Mouse (Mus musculus): ENCODE measurements around the gene Fam189a1. TPM values are rescaled to one million over a fixed set of nuclear protein-coding genes. Genes with fewer than 3 reads are reported as not detected.

The Fam189a1 gene
- total and polyA plus RNA-seq, 3 experiments = 0.10 TPM; not detected in 2

DNA sequence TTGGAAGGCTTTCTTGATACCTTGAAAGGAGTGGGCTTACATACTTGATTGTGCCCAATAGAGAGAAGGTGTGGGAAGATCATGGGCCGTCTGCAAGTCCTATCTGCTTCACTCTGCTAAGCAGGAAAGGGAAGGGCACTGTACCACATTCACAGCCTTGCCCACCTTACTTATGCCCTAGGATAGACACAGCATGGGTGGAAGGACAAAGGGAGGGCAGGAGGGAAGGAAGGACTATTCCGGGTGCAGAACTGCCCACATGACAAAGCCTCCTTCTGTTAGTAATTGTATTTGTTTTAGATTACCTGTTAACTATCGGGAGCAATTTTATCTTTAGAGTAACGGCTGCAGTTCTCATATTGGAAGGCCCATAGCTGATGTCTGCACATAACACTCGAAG lies 108.7 kb downstream of the Fam189a1 start:
- Histone ChIP-seq H3K9ac (ENCODE audit: insufficient read depth, low read depth) (no peak overlapping the region), H3K27me3 (replicated peaks) (peaks cover 3% of the 10 kb centered on the region), H3K27ac (ENCODE audit: insufficient read depth, low read depth) (no peak overlapping the region), H3K79me2 (replicated peaks; ENCODE audit: control insufficient read depth, extremely low read depth, insufficient read depth, poor library complexity, severe bottlenecking) (no peaks in the 10 kb centered on the region), H3K36me3 (replicated peaks in 1 of 2; ENCODE audit: control insufficient read depth in 1 of 2, insufficient read depth in 1 of 2, low read length in 1 of 2) (no peaks in the 10 kb centered on the region), H3K4me2 (ENCODE audit: insufficient read depth, low read depth, poor library complexity, severe bottlenecking) (no peak overlapping the region), H3K4me1 (ENCODE audit: control insufficient read depth in 1 of 2, insufficient read depth in 2 of 2) (no peaks in the 10 kb centered on the region), H3K9me3 (replicated peaks; ENCODE audit: low read length) (peaks cover 41% of the 10 kb centered on the region), H3K4me3 (replicated peaks in 1 of 3; ENCODE audit: low read depth in 2 of 3, low read length in 2 of 3, poor library complexity in 1 of 3) (no peak overlapping the region)
- no peak for TF ChIP-seq ZKSCAN1 (IDR thresholded peaks at IDR 0.05; ENCODE audit: borderline replicate concordance, low read depth, low read length)
- TF ChIP-seq MAX (IDR thresholded peaks at IDR 0.05; ENCODE audit: low read length) = no peak
- TF ChIP-seq ZNF384 (IDR thresholded peaks at IDR 0.05; ENCODE audit: low read depth, low read length) = no peak
- no peak for TF ChIP-seq POLR2A (IDR thresholded peaks at IDR 0.05; ENCODE audit: low read depth, low read length)
- no peak for TF ChIP-seq GABPA (IDR thresholded peaks at IDR 0.05; ENCODE audit: insufficient replicate concordance, low read depth, low read length)
- TF ChIP-seq RAD21 (IDR thresholded peaks at IDR 0.05; ENCODE audit: low read depth, low read length) = no peak
- TF ChIP-seq KAT2A (IDR thresholded peaks at IDR 0.05; ENCODE audit: insufficient replicate concordance, low read length) = no peak
- no peak for TF ChIP-seq SIN3A (IDR thresholded peaks at IDR 0.05; ENCODE audit: low read length)
- dilution Hi-C loops (cut with MboI; ENCODE audit: extremely low pct_ligation_motif_present, extremely low pct_unique_long_range_greater_than_20kb, low sequenced_read_pairs) (no loop called here), in situ Hi-C loops (cut with MboI; ENCODE audit: low pct_ligation_motif_present, low pct_unique_long_range_greater_than_20kb, low sequenced_read_pairs) (no loop called here)
- no peak for DNase-seq (ENCODE audit: extremely low read depth)

DNA sequence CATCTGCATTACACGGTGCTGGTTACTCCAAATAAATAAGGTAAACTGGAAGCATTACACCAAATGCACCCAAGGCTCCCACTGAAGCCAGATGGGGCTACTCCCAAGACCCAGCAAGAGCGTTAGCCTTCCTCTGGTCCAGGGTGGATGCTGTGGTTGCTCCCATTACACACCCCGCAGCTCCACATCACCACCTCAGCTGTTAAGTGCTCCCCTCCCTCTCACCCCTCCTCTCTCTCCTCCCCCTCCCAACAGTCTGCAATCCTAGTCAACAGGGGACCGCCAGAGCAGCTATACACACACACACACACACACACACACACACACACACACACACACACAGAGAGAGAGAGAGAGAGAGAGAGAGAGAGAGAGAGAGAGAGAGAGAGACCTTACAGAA lies 109.7 kb downstream of the Fam189a1 start:
- no peak for DNase-seq (ENCODE audit: extremely low read depth)
- TF ChIP-seq PAX5 (IDR thresholded peaks at IDR 0.05; ENCODE audit: low read length) (no peak), MAFK (IDR thresholded peaks at IDR 0.05; ENCODE audit: insufficient replicate concordance, low read length) (no peak)
- dilution Hi-C loops (cut with MboI; ENCODE audit: extremely low pct_ligation_motif_present, extremely low pct_unique_long_range_greater_than_20kb, low sequenced_read_pairs) = no loop called here

DNA sequence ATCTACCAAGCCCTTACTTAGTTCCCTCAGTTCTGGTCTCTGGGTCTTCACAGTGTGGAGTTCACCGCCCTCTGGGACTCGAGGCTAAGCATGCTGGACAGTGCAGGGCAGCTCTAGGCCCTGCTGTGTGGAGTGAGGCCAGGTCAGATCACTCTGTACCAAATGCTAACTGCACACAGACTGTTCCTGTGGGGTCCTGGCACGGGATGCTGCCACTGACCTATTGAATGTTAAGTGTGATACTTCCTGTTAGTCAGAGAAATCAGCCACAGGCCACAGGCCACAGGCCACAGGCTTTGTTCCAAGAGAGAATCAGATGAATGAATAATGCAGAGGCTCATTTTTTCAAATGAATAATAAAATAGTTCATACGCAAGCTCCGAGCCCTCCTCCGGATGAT lies 112.1 kb downstream of the Fam189a1 start:
- in situ Hi-C loops (cut with MboI; ENCODE audit: low pct_ligation_motif_present, low pct_unique_long_range_greater_than_20kb, low sequenced_read_pairs) = no loop called here
- Histone ChIP-seq H3K79me2 (replicated peaks; ENCODE audit: control insufficient read depth, extremely low read depth, insufficient read depth, poor library complexity, severe bottlenecking) (no peaks in the 10 kb centered on the region), H3K4me2 (ENCODE audit: insufficient read depth, low read depth, poor library complexity, severe bottlenecking) (no peak overlapping the region), H3K27ac (ENCODE audit: insufficient read depth, low read depth) (no peak overlapping the region), H3K9me3 (replicated peaks; ENCODE audit: low read length) (peaks cover 35% of the 10 kb centered on the region), H3K4me1 (ENCODE audit: control insufficient read depth in 1 of 2, insufficient read depth in 2 of 2) (no peaks in the 10 kb centered on the region), H3K9ac (ENCODE audit: insufficient read depth, low read depth) (no peak overlapping the region), H3K4me3 (replicated peaks in 1 of 3; ENCODE audit: low read depth in 2 of 3, low read length in 2 of 3, poor library complexity in 1 of 3) (no peak overlapping the region), H3K27me3 (replicated peaks) (peaks cover 2% of the 10 kb centered on the region), H3K36me3 (replicated peaks in 1 of 2; ENCODE audit: control insufficient read depth in 1 of 2, insufficient read depth in 1 of 2, low read length in 1 of 2) (no peaks in the 10 kb centered on the region)
- dilution Hi-C loops (cut with MboI; ENCODE audit: extremely low pct_ligation_motif_present, extremely low pct_unique_long_range_greater_than_20kb, low sequenced_read_pairs) = no loop called here
- no peak for TF ChIP-seq TBP (conservative IDR thresholded peaks at IDR 0.05; ENCODE audit: low read depth, low read length)
- TF ChIP-seq CTCF (conservative IDR thresholded peaks at IDR 0.05 in 1 of 2, IDR thresholded peaks at IDR 0.05 in 1 of 2; ENCODE audit: low read depth in 2 of 2, low read length in 2 of 2) = no peak
- no peak for TF ChIP-seq E2F4 (IDR thresholded peaks at IDR 0.05; ENCODE audit: insufficient replicate concordance, low read depth, low read length)
- no peak for TF ChIP-seq MEF2A (IDR thresholded peaks at IDR 0.05; ENCODE audit: borderline replicate concordance, low read depth, low read length)
- TF ChIP-seq MAFK (IDR thresholded peaks at IDR 0.05; ENCODE audit: insufficient replicate concordance, low read length) = no peak
- no peak for DNase-seq (ENCODE audit: extremely low read depth)

More for the DNA sequence above, 109.7 kb downstream of the Fam189a1 start:
- Histone ChIP-seq H3K9me3 (replicated peaks; ENCODE audit: low read length) (peaks cover 41% of the 10 kb centered on the region), H3K4me3 (replicated peaks in 1 of 3; ENCODE audit: low read depth in 2 of 3, low read length in 2 of 3, poor library complexity in 1 of 3) (no peak overlapping the region), H3K36me3 (replicated peaks in 1 of 2; ENCODE audit: control insufficient read depth in 1 of 2, insufficient read depth in 1 of 2, low read length in 1 of 2) (no peaks in the 10 kb centered on the region), H3K79me2 (replicated peaks; ENCODE audit: control insufficient read depth, extremely low read depth, insufficient read depth, poor library complexity, severe bottlenecking) (no peaks in the 10 kb centered on the region), H3K4me1 (ENCODE audit: control insufficient read depth in 1 of 2, insufficient read depth in 2 of 2) (no peaks in the 10 kb centered on the region), H3K9ac (ENCODE audit: insufficient read depth, low read depth) (no peak overlapping the region), H3K27ac (ENCODE audit: insufficient read depth, low read depth) (no peak overlapping the region), H3K4me2 (ENCODE audit: insufficient read depth, low read depth, poor library complexity, severe bottlenecking) (no peak overlapping the region), H3K27me3 (replicated peaks) (peaks cover 2% of the 10 kb centered on the region)
- in situ Hi-C loops (cut with MboI; ENCODE audit: low pct_ligation_motif_present, low pct_unique_long_range_greater_than_20kb, low sequenced_read_pairs) = no loop called here
